Mouse (Mus musculus) kidney, embryonic 16.5 days (tissue): ENCODE measurements around the gene Ghr. TPM values are rescaled to one million over a fixed set of nuclear protein-coding genes. Genes with fewer than 3 reads are reported as not detected.

Experiments used
- ATAC-seq: fragments of 200-750 bp; cut with Nextera tagmentation; 2 replicates; pipeline ENCODE4 v1.8.0; 2017; ENCODE audit warnings: moderate TSS enrichment; ENCODE audit not compliant: low FRiP score, low TSS enrichment
- H3K27ac ChIP-seq: fragments of 300-500 bp; sonication (generic); 2 replicates; pipeline ENCODE4 v1.5.1; 2014; ENCODE audit warnings: low read length
- H3K27me3 ChIP-seq: fragments of 300-500 bp; sonication (generic); 2 replicates; pipeline ENCODE4 v1.6.1; 2014; ENCODE audit warnings: low read length, control low read depth, mixed read lengths; ENCODE audit not compliant: insufficient read depth
- H3K36me3 ChIP-seq: fragments of 300-500 bp; sonication (generic); 2 replicates; pipeline ENCODE4 v1.6.1; 2014; ENCODE audit warnings: low read length, control low read depth, mixed read lengths; ENCODE audit not compliant: insufficient read depth
- H3K4me1 ChIP-seq: fragments of 300-500 bp; sonication (generic); 2 replicates; pipeline ENCODE4 v1.6.1; 2014; ENCODE audit warnings: low read length, control low read depth, mixed read lengths; ENCODE audit not compliant: insufficient read depth
- H3K4me2 ChIP-seq: fragments of 300-500 bp; sonication (generic); replicated peaks from 2 replicates; pipeline ENCODE4 v1.6.1; 2014; ENCODE audit warnings: low read depth, low read length
- H3K4me3 ChIP-seq: fragments of 300-500 bp; sonication (generic); 2 replicates; pipeline ENCODE4 v1.5.1; 2014; ENCODE audit warnings: mild to moderate bottlenecking, low read length
- H3K9ac ChIP-seq: fragments of 300-500 bp; sonication (generic); replicated peaks from 2 replicates; pipeline ENCODE4 v1.6.1; 2014; ENCODE audit warnings: low read length
- H3K9me3 ChIP-seq: fragments of 300-500 bp; sonication (generic); 2 replicates; pipeline ENCODE4 v1.6.1; 2016; ENCODE audit warnings: low read length, control low read depth
- WGBS: fragments of 180-500 bp; shearing (Covaris S2); extraction: QIAGEN DNeasy Blood & Tissue Kit; methylation state at CpG from one replicate; pipeline ENCODE4 v1.1.7; 2014; 5-methylcytosine and 5-hydroxymethylcytosine counted together
- polyA plus RNA-seq: library from polyadenylated mRNA; unstranded; fragments of >200 nt; fragmentation: Nextera tagmentation; extraction: Ambion mirVana; gene quantifications from 2 replicates; pipeline ENCODE4 v1.2.1, GENCODE M21; 2015

The Ghr gene
- polyA plus RNA-seq, 1 experiment from 2014 or later = 68.4 TPM

- no peaks in the 10 kb centered on the region for H3K9me3 ChIP-seq
- H3K27ac ChIP-seq = no peak overlapping the region
- WGBS = 83% methylated on average over 1 of the region's 1 CpGs
- no peaks in the 10 kb centered on the region for H3K4me1 ChIP-seq
- H3K27me3 ChIP-seq = no peaks in the 10 kb centered on the region
- ATAC-seq = no peak
- no peak overlapping the region for H3K4me2 ChIP-seq
- H3K36me3 ChIP-seq = 0 out of 2 replicates have a peak, but pooled peaks cover 4% of the 10 kb centered on the region
- H3K9ac ChIP-seq = no peak overlapping the region
- no peak overlapping the region for H3K4me3 ChIP-seq
These were observed 253.0 kb downstream of the Ghr start for GRCm38 (mm10) chr15:3330291-3330690.

- H3K27me3 ChIP-seq = no peaks in the 10 kb centered on the region
- no peaks in the 10 kb centered on the region for H3K9me3 ChIP-seq
- peaks cover 10% of the 10 kb centered on the region; the same call in 1 of the 2 replicates for H3K36me3 ChIP-seq
- H3K27ac ChIP-seq = no peak overlapping the region
- no peak overlapping the region for H3K4me3 ChIP-seq
- no peak overlapping the region for H3K4me2 ChIP-seq
- no peaks in the 10 kb centered on the region for H3K4me1 ChIP-seq
- ATAC-seq = no peak
- H3K9ac ChIP-seq = no peak overlapping the region
These were observed 260.3 kb downstream of the Ghr start for GRCm38 (mm10) chr15:3323041-3323440.

- Histone ChIP-seq H3K27ac (no peak overlapping the region), H3K9ac (no peak overlapping the region), H3K4me2 (no peak overlapping the region), H3K36me3 (peaks cover 10% of the 10 kb centered on the region; the same call in 1 of the 2 replicates), H3K27me3 (no peaks in the 10 kb centered on the region), H3K4me3 (no peak overlapping the region), H3K4me1 (no peaks in the 10 kb centered on the region), H3K9me3 (no peaks in the 10 kb centered on the region)
- WGBS = 93% methylated on average over 9 of the region's 9 CpGs
- no peak for ATAC-seq
These were observed 263.4 kb downstream of the Ghr start for GRCm38 (mm10) chr15:3319929-3320328.

GRCm38 (mm10) chr15:3316617-3317016, 266.7 kb downstream of the Ghr start:
- Histone ChIP-seq H3K9ac (no peak overlapping the region), H3K4me3 (no peak overlapping the region), H3K27ac (no peak overlapping the region), H3K4me2 (no peak overlapping the region), H3K27me3 (no peaks in the 10 kb centered on the region), H3K4me1 (no peaks in the 10 kb centered on the region), H3K36me3 (peaks cover 10% of the 10 kb centered on the region; the same call in 1 of the 2 replicates), H3K9me3 (no peaks in the 10 kb centered on the region)
- WGBS = 82% methylated on average over 2 of the region's 2 CpGs
- ATAC-seq = no peak

GRCm38 (mm10) chr15:3312937-3313336, 270.4 kb downstream of the Ghr start:
- no peaks in the 10 kb centered on the region for H3K27me3 ChIP-seq
- no peak for ATAC-seq

GRCm38 (mm10) chr15:3309856-3310255, 273.4 kb downstream of the Ghr start:
- Histone ChIP-seq H3K27ac (no peak overlapping the region), H3K4me2 (no peak overlapping the region), H3K36me3 (no peaks in the 10 kb centered on the region), H3K27me3 (no peaks in the 10 kb centered on the region), H3K9ac (no peak overlapping the region), H3K9me3 (no peaks in the 10 kb centered on the region), H3K4me1 (no peaks in the 10 kb centered on the region), H3K4me3 (no peak overlapping the region)
- no peak for ATAC-seq
- WGBS = 84% methylated on average over 3 of the region's 3 CpGs

More at GRCm38 (mm10) chr15:3312937-3313336, 270.4 kb downstream of the Ghr start:
- Histone ChIP-seq H3K9me3 (no peaks in the 10 kb centered on the region), H3K4me3 (no peak overlapping the region), H3K4me1 (no peaks in the 10 kb centered on the region), H3K27ac (no peak overlapping the region), H3K9ac (no peak overlapping the region), H3K4me2 (no peak overlapping the region), H3K36me3 (no peaks in the 10 kb centered on the region)

- H3K9me3 ChIP-seq = no peaks in the 10 kb centered on the region
- 92% methylated on average over 12 of the region's 12 CpGs for WGBS
These were observed 279.9 kb downstream of the Ghr start, which contains the start of gene Ccdc152 for GRCm38 (mm10) chr15:3303426-3303825. Ccdc152 (minus strand) TSS chr15:3303526.

GRCm38 (mm10) chr15:3300361-3301100, 282.8 kb downstream of the Ghr start:
- Histone ChIP-seq H3K27me3 (no peaks in the 10 kb centered on the region), H3K4me2 (no peak overlapping the region), H3K9me3 (no peaks in the 10 kb centered on the region), H3K27ac (no peak overlapping the region), H3K4me1 (no peaks in the 10 kb centered on the region), H3K4me3 (no peak overlapping the region), H3K36me3 (no peaks in the 10 kb centered on the region), H3K9ac (no peak overlapping the region)
- ATAC-seq = no peak
- WGBS = 61% methylated on average over 4 of the region's 4 CpGs

More at GRCm38 (mm10) chr15:3303426-3303825, 279.9 kb downstream of the Ghr start, which contains the start of gene Ccdc152:
- no peaks in the 10 kb centered on the region for H3K4me1 ChIP-seq
- H3K27ac ChIP-seq = no peak within 1 kb of the TSS
- H3K4me3 ChIP-seq = no peak within 1 kb of the TSS
- H3K27me3 ChIP-seq = no peaks in the 10 kb centered on the region
- no peaks in the 10 kb centered on the region for H3K36me3 ChIP-seq
- no peak within 1 kb of the TSS for H3K9ac ChIP-seq
- H3K4me2 ChIP-seq = no peak within 1 kb of the TSS
- no peak for ATAC-seq

- no peak overlapping the region for H3K9ac ChIP-seq
These were observed 285.7 kb downstream of the Ghr start for GRCm38 (mm10) chr15:3297615-3298014.

GRCm38 (mm10) chr15:3295986-3296385, 287.3 kb downstream of the Ghr start:
- H3K9me3 ChIP-seq = no peaks in the 10 kb centered on the region
- ATAC-seq = no peak
- H3K27me3 ChIP-seq = no peaks in the 10 kb centered on the region
- H3K4me3 ChIP-seq = no peak overlapping the region
- H3K4me1 ChIP-seq = no peaks in the 10 kb centered on the region
- no peak overlapping the region for H3K9ac ChIP-seq
- no peak overlapping the region for H3K4me2 ChIP-seq
- H3K27ac ChIP-seq = no peak overlapping the region
- H3K36me3 ChIP-seq = no peaks in the 10 kb centered on the region
- 92% methylated on average over 1 of the region's 1 CpGs for WGBS

More at GRCm38 (mm10) chr15:3297615-3298014, 285.7 kb downstream of the Ghr start:
- no peaks in the 10 kb centered on the region for H3K9me3 ChIP-seq
- no peak for ATAC-seq
- no peak overlapping the region for H3K27ac ChIP-seq
- H3K4me1 ChIP-seq = no peaks in the 10 kb centered on the region
- H3K36me3 ChIP-seq = no peaks in the 10 kb centered on the region
- H3K4me3 ChIP-seq = no peak overlapping the region
- H3K4me2 ChIP-seq = no peak overlapping the region
- no peaks in the 10 kb centered on the region for H3K27me3 ChIP-seq
- WGBS = 76% methylated on average over 8 of the region's 8 CpGs
